7 mouse cellular contexts compared by ENCODE assay signal in genomic region chr14:30630811-30631576, GRCm38 (mm10). TPM values are rescaled to one million over a fixed set of nuclear protein-coding genes. Genes with fewer than 3 reads are reported as not detected.
DNase-seq lines count a peak whose midpoint lies in the region; ATAC-seq and TF ChIP-seq lines count a peak whose summit lies in the region.

No protein-coding gene starts in this region.

- no peaks in the 10 kb centered on the region for H3K9me3 ChIP-seq in liver, embryonic 15.5 days (replicated peaks)
- H3K9me3 ChIP-seq in stomach, postnatal 0 days (ENCODE audit: control insufficient read depth, low read length), result no peaks in the 10 kb centered on the region
- H3K9me3 ChIP-seq in midbrain, postnatal 0 days (ENCODE audit: low read length), result no peaks in the 10 kb centered on the region
- no peaks in the 10 kb centered on the region for H3K9me3 ChIP-seq in intestine, embryonic 15.5 days

- H3K27me3 ChIP-seq in liver, embryonic 15.5 days, result peaks cover 9% of the 10 kb centered on the region; the same call in 1 of the 2 replicates
- H3K27me3 ChIP-seq in stomach, postnatal 0 days (ENCODE audit: control insufficient read depth, insufficient read depth, low read length), result no peaks in the 10 kb centered on the region
- peaks cover 6% of the 10 kb centered on the region; the same call in 1 of the 2 replicates for H3K27me3 ChIP-seq in midbrain, postnatal 0 days (ENCODE audit: insufficient read depth, low read length)
- no peaks in the 10 kb centered on the region for H3K27me3 ChIP-seq in intestine, embryonic 15.5 days (replicated peaks)

- no peak for TF ChIP-seq CTCF in stomach, postnatal 0 days (IDR thresholded peaks at IDR 0.05; ENCODE audit: low read depth)
- no peak for TF ChIP-seq CTCF in midbrain, postnatal 0 days (IDR thresholded peaks at IDR 0.05)

- TF ChIP-seq EP300 in stomach, postnatal 0 days (optimal IDR thresholded peaks at IDR 0.05), result no peak

- H3K4me3 ChIP-seq in liver, embryonic 15.5 days (replicated peaks), result no peak overlapping the region
- no peak overlapping the region for H3K4me3 ChIP-seq in stomach, postnatal 0 days (ENCODE audit: low read depth, low read length)
- H3K4me3 ChIP-seq in midbrain, postnatal 0 days (ENCODE audit: low read depth, low read length), result no peak overlapping the region
- no peak overlapping the region for H3K4me3 ChIP-seq in intestine, embryonic 15.5 days (replicated peaks)

- no peaks in the 10 kb centered on the region for H3K36me3 ChIP-seq in liver, embryonic 15.5 days (replicated peaks)
- H3K36me3 ChIP-seq in stomach, postnatal 0 days (ENCODE audit: control insufficient read depth, insufficient read depth, low read length), result no peaks in the 10 kb centered on the region
- H3K36me3 ChIP-seq in midbrain, postnatal 0 days (ENCODE audit: insufficient read depth, low read length), result no peaks in the 10 kb centered on the region
- no peaks in the 10 kb centered on the region for H3K36me3 ChIP-seq in intestine, embryonic 15.5 days

- peaks cover 25% of the 10 kb centered on the region for H3K4me1 ChIP-seq in liver, embryonic 15.5 days (replicated peaks)
- peaks cover 7% of the 10 kb centered on the region; the same call in 1 of the 2 replicates for H3K4me1 ChIP-seq in stomach, postnatal 0 days (replicated peaks; ENCODE audit: control insufficient read depth, insufficient read depth)
- H3K4me1 ChIP-seq in midbrain, postnatal 0 days (ENCODE audit: insufficient read depth, low read length), result no peaks in the 10 kb centered on the region
- H3K4me1 ChIP-seq in intestine, embryonic 15.5 days (replicated peaks), result peaks cover 33% of the 10 kb centered on the region

- ATAC-seq in liver, embryonic 15.5 days (ENCODE audit: insufficient read depth), result no peak
- peak; percentile 25 for ATAC-seq in stomach, postnatal 0 days (ENCODE audit: low FRiP score, low TSS enrichment)
- ATAC-seq in midbrain, postnatal 0 days (ENCODE audit: low FRiP score), result no peak
- no peak for ATAC-seq in intestine, embryonic 15.5 days

- WGBS in liver, embryonic 15.5 days (ENCODE audit: insufficient replicate concordance), result 27% methylated on average over 5 of the region's 5 CpGs
- 50% methylated on average over 5 of the region's 5 CpGs for WGBS in stomach, postnatal 0 days
- WGBS in midbrain, postnatal 0 days, result 81% methylated on average over 5 of the region's 5 CpGs
- WGBS in intestine, embryonic 15.5 days, result 62% methylated on average over 5 of the region's 5 CpGs

- peak overlapping the region; percentile 48 for H3K27ac ChIP-seq in liver, embryonic 15.5 days (replicated peaks)
- H3K27ac ChIP-seq in stomach, postnatal 0 days (replicated peaks), result peak overlapping the region; percentile 74
- H3K27ac ChIP-seq in midbrain, postnatal 0 days (ENCODE audit: low read depth, low read length), result no peak overlapping the region
- H3K27ac ChIP-seq in intestine, embryonic 15.5 days, result no peak overlapping the region

- H3K4me2 ChIP-seq in liver, embryonic 15.5 days, result no peak overlapping the region
- H3K4me2 ChIP-seq in stomach, postnatal 0 days (replicated peaks; ENCODE audit: low read depth), result no peak overlapping the region
- no peak overlapping the region for H3K4me2 ChIP-seq in midbrain, postnatal 0 days (ENCODE audit: low read depth, low read length, poor library complexity, severe bottlenecking)
- H3K4me2 ChIP-seq in intestine, embryonic 15.5 days (replicated peaks), result no peak overlapping the region

- no peak overlapping the region for H3K9ac ChIP-seq in liver, embryonic 15.5 days
- H3K9ac ChIP-seq in stomach, postnatal 0 days (ENCODE audit: low read length), result 0 out of 2 replicates have a peak overlapping the region, but pooled peaks have one; percentile 8
- H3K9ac ChIP-seq in midbrain, postnatal 0 days (replicated peaks; ENCODE audit: low read length, poor library complexity, severe bottlenecking), result no peak overlapping the region
- no peak overlapping the region for H3K9ac ChIP-seq in intestine, embryonic 15.5 days

- DNase-seq in thymus, postnatal 0 days (ENCODE audit: low spot score), result peak; percentile 12
- no peak for DNase-seq in thymus, postnatal 14 days
- DNase-seq in gastrocnemius, postnatal 25 days, result peak; percentile 47
- DNase-seq in stomach, postnatal 0 days (ENCODE audit: low spot score), result peak; percentile 74
- no peak for DNase-seq in midbrain, postnatal 0 days (ENCODE audit: low spot score)

RNA-seq across cellular contexts. Expression of gene Prkcd, which starts 5.0 kb away (rescaled TPM):
- 57.4 and 63.7 TPM in 2 replicates for polyA plus RNA-seq in thymus, postnatal 0 days (2015; fragmentation: Nextera tagmentation; extraction: Ambion mirVana)
- total RNA-seq in gastrocnemius, postnatal 25 days (2021), result 1 to 10 TPM; 5.4 to 5.7 TPM
- polyA plus RNA-seq in liver, embryonic 15.5 days (2015; fragmentation: Nextera tagmentation; extraction: Ambion mirVana), result 20.0 and 21.5 TPM in 2 replicates
- 62.8 and 72.3 TPM in 2 replicates for polyA plus RNA-seq in stomach, postnatal 0 days (2015; fragmentation: Nextera tagmentation; extraction: Ambion mirVana)
- 17.0 and 19.1 TPM in 2 replicates for total RNA-seq in midbrain, postnatal 0 days (2014; rRNA removed)
- 12.1 and 13.2 TPM in 2 replicates for polyA plus RNA-seq in midbrain, postnatal 0 days (2015; fragmentation: Nextera tagmentation; extraction: Ambion mirVana)
- polyA plus RNA-seq in intestine, embryonic 15.5 days (2015; fragmentation: Nextera tagmentation; extraction: Ambion mirVana), result 57.2 and 58.3 TPM in 2 replicates

RNA-seq across cellular contexts. Expression of gene Rft1, which starts 23.2 kb away (rescaled TPM):
- 10.5 and 12.0 TPM in 2 replicates for polyA plus RNA-seq in thymus, postnatal 0 days (2015; fragmentation: Nextera tagmentation; extraction: Ambion mirVana)
- total RNA-seq in gastrocnemius, postnatal 25 days (2021), result 1 to 10 TPM; 4.4 TPM
- polyA plus RNA-seq in liver, embryonic 15.5 days (2015; fragmentation: Nextera tagmentation; extraction: Ambion mirVana), result 3.8 and 4.3 TPM in 2 replicates
- polyA plus RNA-seq in stomach, postnatal 0 days (2015; fragmentation: Nextera tagmentation; extraction: Ambion mirVana), result 12.1 and 12.3 TPM in 2 replicates
- total RNA-seq in midbrain, postnatal 0 days (2014; rRNA removed), result 12.3 and 12.6 TPM in 2 replicates
- polyA plus RNA-seq in midbrain, postnatal 0 days (2015; fragmentation: Nextera tagmentation; extraction: Ambion mirVana), result 9.6 TPM in 2 replicates
- 12.6 and 15.0 TPM in 2 replicates for polyA plus RNA-seq in intestine, embryonic 15.5 days (2015; fragmentation: Nextera tagmentation; extraction: Ambion mirVana)

Comparison
In these comparisons a context has a peak if more than half of its experiments do, and no peak if none do; other contexts are left out.
1. DNase-seq: peak in thymus, postnatal 0 days (single experiment), gastrocnemius, postnatal 25 days (single experiment) and stomach, postnatal 0 days (single experiment); none in thymus, postnatal 14 days (single experiment) and midbrain, postnatal 0 days (single experiment).
2. H3K27ac ChIP-seq: peak in liver, embryonic 15.5 days (single experiment) and stomach, postnatal 0 days (single experiment); none in midbrain, postnatal 0 days (single experiment) and intestine, embryonic 15.5 days (single experiment).